Mouse (Mus musculus) lung, postnatal 0 days (tissue): Measurements from ENCODE around the gene Piezo1. TPM values are rescaled to one million over a fixed set of nuclear protein-coding genes. Genes with fewer than 3 reads are reported as not detected.
A peak's percentile ranks its signal among the peaks of the same experiment; 100 is the strongest.

Experiments
- ATAC-seq: fragments of 200-750 bp; cut with Nextera tagmentation; 2 replicates; pipeline ENCODE4 v1.8.0; 2017; ENCODE audit warnings: moderate library complexity
- DNase-seq: peaks from one replicate; pipeline ENCODE4 v3.0.0-alpha.2; 2016; ENCODE audit warnings: low spot score
- H3K27ac ChIP-seq: fragments of 300-500 bp; sonication (generic); 2 replicates; pipeline ENCODE4 v1.5.1; 2014; ENCODE audit warnings: antibody characterized with exemption, mild to moderate bottlenecking, low read length, mixed read lengths
- H3K27me3 ChIP-seq: fragments of 300-500 bp; sonication (generic); replicated peaks from 2 replicates; pipeline ENCODE4 v1.6.1; 2014; ENCODE audit warnings: low read length, mixed read lengths; ENCODE audit not compliant: insufficient read depth
- H3K36me3 ChIP-seq: fragments of 300-500 bp; sonication (generic); 2 replicates; pipeline ENCODE4 v1.6.1; 2014; ENCODE audit warnings: low read length, mixed read lengths; ENCODE audit not compliant: insufficient read depth
- H3K4me1 ChIP-seq: fragments of 300-500 bp; sonication (generic); 2 replicates; pipeline ENCODE4 v1.6.1; 2014; ENCODE audit warnings: antibody characterized with exemption, low read depth, low read length, mixed read lengths; ENCODE audit not compliant: insufficient read depth
- H3K4me2 ChIP-seq: fragments of 300-500 bp; sonication (generic); replicated peaks from 2 replicates; pipeline ENCODE4 v1.6.1; 2014; ENCODE audit warnings: low read depth, mild to moderate bottlenecking, low read length, moderate library complexity, mixed read lengths
- H3K4me3 ChIP-seq: fragments of 300-500 bp; sonication (generic); 2 replicates; pipeline ENCODE4 v1.5.1; 2014; ENCODE audit warnings: low read depth, low read length
- H3K9ac ChIP-seq: fragments of 300-500 bp; sonication (generic); replicated peaks from 2 replicates; pipeline ENCODE4 v1.6.1; 2014; ENCODE audit warnings: low read depth, mild to moderate bottlenecking
- H3K9me3 ChIP-seq: fragments of 300-500 bp; sonication (generic); 2 replicates; pipeline ENCODE4 v1.6.1; 2016; ENCODE audit warnings: low read length, mixed read lengths
- CTCF ChIP-seq: IDR thresholded peaks from 2 replicates; pipeline ENCODE4 v1.5.1; 2016; ENCODE audit warnings: antibody characterized with exemption, mild to moderate bottlenecking
- EP300 ChIP-seq: IDR thresholded peaks from 2 replicates; pipeline ENCODE4 v1.6.1; 2016; ENCODE audit warnings: antibody characterized with exemption, mild to moderate bottlenecking, control low read depth
- WGBS: fragments of 180-500 bp; shearing (Covaris S2); extraction: QIAGEN DNeasy Blood & Tissue Kit; methylation state at CpG from one replicate; pipeline ENCODE4 v1.1.7; 2014; 5-methylcytosine and 5-hydroxymethylcytosine counted together
- polyA plus RNA-seq: library from polyadenylated mRNA; unstranded; fragments of >200 nt; fragmentation: Nextera tagmentation; extraction: Ambion mirVana; gene quantifications from 2 replicates; pipeline ENCODE4 v1.2.1, GENCODE M21; 2015

The Piezo1 gene
- polyA plus RNA-seq, 1 experiment from 2014 or later: 27.3 TPM

GRCm38 (mm10) chr8:122462510-122462909, 88.6 kb downstream of the Piezo1 start:
- H3K4me3 ChIP-seq: no peak overlapping the region
- no peak overlapping the region for H3K9ac ChIP-seq
- no peak for TF ChIP-seq EP300
- TF ChIP-seq CTCF: no peak
- 71% methylated on average over 8 of the region's 8 CpGs for WGBS
- DNase-seq (no peak), ATAC-seq (no peak)
- H3K4me2 ChIP-seq: no peak overlapping the region
- no peak overlapping the region for H3K27ac ChIP-seq
- H3K4me1 ChIP-seq: peaks cover 10% of the 10 kb centered on the region; the same call in 1 of the 2 replicates
- H3K9me3 ChIP-seq: no peaks in the 10 kb centered on the region
- peaks cover 20% of the 10 kb centered on the region; the same call in 1 of the 2 replicates for H3K27me3 ChIP-seq
- H3K36me3 ChIP-seq: peaks cover 11% of the 10 kb centered on the region; the same call in 1 of the 2 replicates

GRCm38 (mm10) chr8:122461473-122462148, 89.5 kb downstream of the Piezo1 start:
- Histone ChIP-seq H3K4me3 (no peak overlapping the region), H3K36me3 (0 out of 2 replicates have a peak, but pooled peaks cover 2% of the 10 kb centered on the region), H3K4me2 (no peak overlapping the region), H3K27ac (no peak overlapping the region), H3K9ac (no peak overlapping the region), H3K9me3 (no peaks in the 10 kb centered on the region), H3K4me1 (peaks cover 10% of the 10 kb centered on the region; the same call in 1 of the 2 replicates), H3K27me3 (peaks cover 20% of the 10 kb centered on the region; the same call in 1 of the 2 replicates)
- DNase-seq (peak; percentile 16), ATAC-seq (no peak)
- WGBS: 65% methylated on average over 11 of the region's 11 CpGs
- no peak for TF ChIP-seq CTCF
- no peak for TF ChIP-seq EP300

GRCm38 (mm10) chr8:122460524-122461472, 90.3 kb downstream of the Piezo1 start, which contains the start of gene Snai3:
Gene Snai3 (minus strand): TSS chr8:122460733.
- H3K36me3 ChIP-seq: no peaks in the 10 kb centered on the region
- H3K4me3 ChIP-seq: peak within 1 kb of the TSS; percentile 19; the same call in 1 of the 2 replicates
- H3K4me1 ChIP-seq: peaks cover 10% of the 10 kb centered on the region; the same call in 1 of the 2 replicates
- ATAC-seq: peak; percentile 88
- TF ChIP-seq EP300 (no peak), CTCF (no peak)
- no peak within 1 kb of the TSS for H3K27ac ChIP-seq
- WGBS: 2% methylated on average over 48 of the region's 56 CpGs
- H3K27me3 ChIP-seq: peaks cover 20% of the 10 kb centered on the region; the same call in 1 of the 2 replicates
- H3K4me2 ChIP-seq: peak within 1 kb of the TSS; percentile 49
- no peaks in the 10 kb centered on the region for H3K9me3 ChIP-seq
- H3K9ac ChIP-seq: no peak within 1 kb of the TSS
- peak; percentile 80 for DNase-seq

- Histone ChIP-seq H3K36me3 (no peaks in the 10 kb centered on the region), H3K4me2 (peak overlapping the region; percentile 49), H3K27me3 (peaks cover 20% of the 10 kb centered on the region; the same call in 1 of the 2 replicates), H3K4me3 (no peak overlapping the region), H3K9me3 (no peaks in the 10 kb centered on the region), H3K4me1 (peaks cover 10% of the 10 kb centered on the region; the same call in 1 of the 2 replicates), H3K9ac (no peak overlapping the region), H3K27ac (no peak overlapping the region)
- no peak for DNase-seq
- WGBS: 22% methylated on average over 7 of the region's 7 CpGs
- TF ChIP-seq CTCF (no peak), EP300 (no peak)
- no peak for ATAC-seq
These were observed 91.1 kb downstream of the Piezo1 start for GRCm38 (mm10) chr8:122459990-122460389.

GRCm38 (mm10) chr8:122459218-122459900, 91.8 kb downstream of the Piezo1 start:
- H3K9ac ChIP-seq: no peak overlapping the region
- no peak overlapping the region for H3K27ac ChIP-seq
- peaks cover 20% of the 10 kb centered on the region; the same call in 1 of the 2 replicates for H3K27me3 ChIP-seq
- H3K4me3 ChIP-seq: no peak overlapping the region
- H3K36me3 ChIP-seq: no peaks in the 10 kb centered on the region
- DNase-seq: peak; percentile 11
- H3K4me2 ChIP-seq: no peak overlapping the region
- no peak for ATAC-seq
- H3K4me1 ChIP-seq: peaks cover 10% of the 10 kb centered on the region; the same call in 1 of the 2 replicates
- 47% methylated on average over 6 of the region's 6 CpGs for WGBS
- TF ChIP-seq CTCF: peak; percentile 59
- TF ChIP-seq EP300: no peak
- no peaks in the 10 kb centered on the region for H3K9me3 ChIP-seq
